Mouse (Mus musculus): ENCODE measurements at regions not wholly inside any gene's neighbourhood (a gene's known extent, or its start where the extent isn't known, plus 50 kb on each side); places are given as distances from the start of the nearest gene placed in this dataset.

DNA sequence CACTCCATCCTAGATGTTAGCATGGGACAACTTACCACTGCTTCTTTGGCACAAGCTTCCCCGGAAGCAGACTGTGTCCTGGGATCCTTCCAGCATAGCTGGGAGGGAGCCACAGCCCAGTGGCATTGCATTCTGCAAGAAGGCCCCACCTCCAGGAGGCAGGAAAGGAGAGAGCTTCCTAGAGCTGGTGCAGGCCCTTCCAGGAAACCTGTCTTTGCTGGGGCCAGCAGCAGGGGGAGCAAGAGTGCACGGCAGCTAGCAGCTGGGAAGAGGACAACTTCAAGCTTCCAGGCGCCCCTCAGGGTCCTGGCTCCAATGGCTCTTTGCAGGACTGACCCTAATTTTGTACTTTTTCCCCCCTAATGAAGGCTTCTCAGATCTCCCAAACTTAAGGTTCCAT lies 115.4 kb upstream of the Sorcs3 start:
- peak; percentile 3 for DNase-seq

DNA sequence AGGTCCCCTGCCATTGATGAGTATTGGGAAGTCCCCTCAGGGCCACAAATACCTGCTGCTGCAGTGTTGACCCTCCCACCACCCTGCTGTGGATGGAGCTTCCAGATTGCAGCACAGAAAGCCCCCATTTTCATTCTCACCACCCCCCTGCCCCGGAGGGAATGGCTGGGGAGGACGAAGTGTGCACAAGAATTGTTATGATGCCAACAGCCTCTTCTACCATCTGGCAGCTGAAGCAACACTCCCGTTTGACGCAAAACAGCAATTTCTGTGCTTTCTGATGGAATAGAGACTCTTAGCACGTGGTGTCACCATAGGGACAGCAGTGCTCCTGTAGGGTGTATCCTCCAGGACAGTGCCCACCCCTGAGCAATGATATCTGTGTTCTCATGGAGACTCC lies 108.5 kb upstream of the Sorcs3 start:
- no peak for DNase-seq

- DNase-seq = no peak
These were observed 107.8 kb upstream of the Sorcs3 start for GRCm38 (mm10) chr19:48097942-48098596.

DNA sequence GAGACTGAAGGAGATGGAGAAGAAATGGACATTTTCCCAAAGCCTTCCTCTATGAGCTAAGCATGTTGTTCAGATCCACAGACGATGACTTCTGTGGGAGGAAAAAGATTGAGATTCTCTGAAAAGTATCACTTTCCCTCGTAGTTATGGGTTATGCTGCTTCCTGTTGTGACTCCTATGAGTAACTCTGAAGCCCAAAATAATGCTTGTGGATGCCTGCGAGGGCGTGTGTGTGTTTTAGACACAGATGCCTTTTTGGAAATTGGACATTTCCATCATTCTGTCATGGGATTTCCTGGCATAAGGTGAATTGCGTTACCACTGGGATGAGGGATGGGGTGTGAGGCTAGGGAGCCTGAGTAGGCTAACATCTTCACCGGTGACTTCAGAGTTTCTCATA lies 104.8 kb upstream of the Sorcs3 start:
- no peak for DNase-seq

- no peak for DNase-seq
These were observed 90.7 kb upstream of the Sorcs3 start for GRCm38 (mm10) chr19:48115155-48115554.

- DNase-seq = no peak
These were observed 90.1 kb upstream of the Sorcs3 start for GRCm38 (mm10) chr19:48115728-48116127.

GRCm38 (mm10) chr19:48116689-48117088 lies 89.1 kb upstream of the Sorcs3 start:
- DNase-seq = no peak

GRCm38 (mm10) chr19:48117646-48118045 lies 88.2 kb upstream of the Sorcs3 start:
- no peak for DNase-seq

GRCm38 (mm10) chr19:48122281-48122680 lies 83.5 kb upstream of the Sorcs3 start:
- DNase-seq = no peak

DNA sequence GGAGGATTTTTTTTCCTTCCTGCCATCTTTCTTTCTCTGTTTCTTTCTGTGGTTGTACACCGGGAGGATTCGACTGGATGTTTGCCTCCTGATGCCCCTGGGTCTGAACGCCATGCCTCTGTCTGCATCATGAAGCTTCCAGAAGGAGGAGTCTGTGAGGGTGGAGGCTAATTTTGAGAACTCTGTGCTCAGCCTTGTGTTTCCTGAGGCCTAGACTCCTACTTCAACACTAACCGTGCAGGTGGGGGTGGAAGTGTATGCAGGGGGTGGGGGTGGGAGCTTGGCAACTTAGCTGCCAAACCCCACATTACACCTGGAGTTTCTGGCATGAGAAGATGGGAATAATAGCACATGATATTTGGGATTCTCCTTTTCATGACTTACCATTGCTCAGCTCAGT lies 82.0 kb upstream of the Sorcs3 start:
- no peak for DNase-seq

DNA sequence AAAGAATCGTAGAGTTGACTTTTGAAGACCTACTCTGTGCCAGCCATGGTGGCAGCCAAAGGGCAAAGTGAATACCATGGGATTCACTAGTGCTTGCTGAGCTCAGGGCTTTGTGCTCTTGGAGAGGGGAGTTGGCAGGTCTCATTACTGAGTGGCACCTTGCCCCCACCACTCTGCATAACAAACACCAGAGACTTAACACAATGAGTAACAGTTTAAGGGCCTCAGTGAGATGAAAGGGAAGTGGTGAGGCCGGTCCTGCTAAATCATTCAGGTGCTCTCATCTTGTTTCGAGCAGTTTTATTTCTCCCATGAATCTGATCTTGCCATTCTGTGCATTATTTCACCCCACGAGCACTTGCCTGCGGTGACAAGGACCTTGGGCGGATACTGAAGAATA lies 80.1 kb upstream of the Sorcs3 start:
- no peak for DNase-seq

- DNase-seq = no peak
These were observed 77.7 kb upstream of the Sorcs3 start for GRCm38 (mm10) chr19:48128089-48128488.

DNA sequence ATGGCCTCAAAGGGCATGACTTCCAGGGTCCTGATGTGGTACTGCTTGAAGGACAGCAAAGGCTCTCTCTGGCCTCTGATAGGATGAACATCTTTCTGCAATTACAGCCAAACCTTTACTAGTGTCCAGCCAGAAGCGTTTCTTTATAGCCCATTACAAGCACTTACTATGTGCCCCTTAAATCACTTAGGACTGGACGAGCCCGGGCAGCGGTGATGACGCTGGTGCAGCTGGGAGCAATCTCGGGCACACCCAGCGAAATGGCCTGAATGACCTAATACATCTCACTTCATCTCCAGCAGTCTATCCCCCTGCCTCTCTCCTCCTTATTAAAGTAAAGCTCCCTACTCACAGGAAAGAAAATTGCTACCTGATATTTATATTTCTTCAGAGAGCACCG lies 69.6 kb upstream of the Sorcs3 start:
- DNase-seq = no peak

- no peak for DNase-seq
These were observed 61.7 kb upstream of the Sorcs3 start for GRCm38 (mm10) chr19:48144129-48144528.

Measured in thymus, postnatal 25 days (tissue).